Mouse (Mus musculus): ENCODE results near the gene Casp8.

DNA sequence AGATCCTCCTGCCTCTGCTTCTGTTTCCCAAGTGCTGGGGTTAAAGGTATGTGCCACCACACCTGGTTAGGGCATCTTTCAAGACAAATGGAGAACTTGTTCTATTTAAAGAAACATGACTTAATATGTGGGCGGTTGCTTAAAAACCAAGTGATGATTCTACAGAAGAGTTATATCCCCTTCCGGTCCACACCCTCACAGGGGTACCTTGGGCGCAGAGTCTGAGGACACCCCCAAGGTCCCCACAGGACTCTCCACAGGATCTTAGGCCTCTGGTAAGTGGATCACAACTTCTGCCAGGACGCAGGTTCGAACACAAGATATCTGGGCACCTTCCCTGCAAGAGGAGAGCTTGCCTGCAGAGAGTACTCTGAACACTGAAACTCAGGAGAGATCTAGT is 19.8 kb upstream of the Casp8 start:
- TF ChIP-seq EP300 (IDR thresholded peaks at IDR 0.05; ENCODE audit: insufficient read depth, low read depth, low read length) (no peak), POLR2A (IDR thresholded peaks at IDR 0.05; ENCODE audit: insufficient read depth, low read length) (no peak)

Measured in ES-Bruce4 (cell line).